Mouse (Mus musculus) embryonic facial prominence, embryonic 11.5 days (tissue): ENCODE measurements around the gene Spock1. TPM values are rescaled to one million over a fixed set of nuclear protein-coding genes. Genes with fewer than 3 reads are reported as not detected.

ENCODE experiments used
- ATAC-seq: fragments of 200-750 bp; cut with Nextera tagmentation; replicated peaks from 2 replicates; pipeline ENCODE4 v1.8.0; 2017; ENCODE audit warnings: low read depth; ENCODE audit not compliant: insufficient number of reproducible peaks, low FRiP score, low TSS enrichment
- DNase-seq: peaks from one replicate; pipeline ENCODE4 v3.0.0-alpha.2; 2015; ENCODE audit warnings: low spot score
- H3K27ac ChIP-seq: fragments of 300-500 bp; sonication (generic); replicated peaks from 2 replicates; pipeline ENCODE4 v1.5.1; 2014; ENCODE audit warnings: mild to moderate bottlenecking, low read depth, low read length, control low read depth
- H3K27me3 ChIP-seq: fragments of 300-500 bp; sonication (generic); 2 replicates; pipeline ENCODE4 v1.6.1; 2014; ENCODE audit warnings: mild to moderate bottlenecking, low read length, moderate library complexity, mixed read lengths; ENCODE audit not compliant: control insufficient read depth, insufficient read depth
- H3K36me3 ChIP-seq: fragments of 300-500 bp; sonication (generic); replicated peaks from 2 replicates; pipeline ENCODE4 v1.6.1; 2014; ENCODE audit warnings: low read depth, mild to moderate bottlenecking, low read length, moderate library complexity, mixed read lengths; ENCODE audit not compliant: control insufficient read depth, insufficient read depth
- H3K4me1 ChIP-seq: fragments of 300-500 bp; sonication (generic); 2 replicates; pipeline ENCODE4 v1.6.1; 2014; ENCODE audit warnings: low read length, mixed read lengths; ENCODE audit not compliant: control insufficient read depth, insufficient read depth
- H3K4me2 ChIP-seq: fragments of 300-500 bp; sonication (generic); 2 replicates; pipeline ENCODE4 v1.6.1; 2014; ENCODE audit warnings: low read depth, mild to moderate bottlenecking, control low read depth, low read length, moderate library complexity
- H3K4me3 ChIP-seq: fragments of 300-500 bp; sonication (generic); 2 replicates; pipeline ENCODE4 v1.5.1; 2014; ENCODE audit warnings: low read depth, low read length, control low read depth
- H3K9ac ChIP-seq: fragments of 300-500 bp; sonication (generic); replicated peaks from 2 replicates; pipeline ENCODE4 v1.6.1; 2014; ENCODE audit warnings: mild to moderate bottlenecking, control low read depth, low read length
- H3K9me3 ChIP-seq: fragments of 300-500 bp; sonication (generic); replicated peaks from 2 replicates; pipeline ENCODE4 v1.6.1; 2016; ENCODE audit warnings: mild to moderate bottlenecking, low read length, inconsistent platforms, mixed read lengths; ENCODE audit not compliant: control insufficient read depth
- WGBS: fragments of 180-500 bp; shearing (Covaris S2); extraction: QIAGEN DNeasy Blood & Tissue Kit; methylation state at CpG from one replicate; pipeline ENCODE4 v1.1.7; 2014; 5-methylcytosine and 5-hydroxymethylcytosine counted together
- polyA plus RNA-seq: library from polyadenylated mRNA; unstranded; fragments of >200 nt; fragmentation: Nextera tagmentation; extraction: Ambion mirVana; gene quantifications from 2 replicates; pipeline ENCODE4 v1.2.1, GENCODE M21; 2014

Gene Spock1
- polyA plus RNA-seq, 1 experiment from 2014 or later: 7.6 TPM

GRCm38 (mm10) chr13:57931376-57931775 is 23.2 kb upstream of the Spock1 start:
- WGBS: 46% methylated on average over 3 of the region's 3 CpGs
- H3K9me3 ChIP-seq: no peaks in the 10 kb centered on the region
- H3K36me3 ChIP-seq: no peaks in the 10 kb centered on the region
- H3K4me2 ChIP-seq: no peak overlapping the region
- no peak overlapping the region for H3K4me3 ChIP-seq
- DNase-seq: no peak
- no peaks in the 10 kb centered on the region for H3K27me3 ChIP-seq
- H3K27ac ChIP-seq: peak overlapping the region; percentile 44; the same call in 1 of the 2 replicates
- peaks cover 3% of the 10 kb centered on the region; the same call in 1 of the 2 replicates for H3K4me1 ChIP-seq
- H3K9ac ChIP-seq: no peak overlapping the region
- no peak for ATAC-seq

- Histone ChIP-seq H3K27me3 (no peaks in the 10 kb centered on the region), H3K27ac (peak overlapping the region; percentile 44; the same call in 1 of the 2 replicates), H3K36me3 (no peaks in the 10 kb centered on the region), H3K4me2 (no peak overlapping the region), H3K9me3 (no peaks in the 10 kb centered on the region), H3K9ac (no peak overlapping the region), H3K4me1 (peaks cover 3% of the 10 kb centered on the region; the same call in 1 of the 2 replicates), H3K4me3 (no peak overlapping the region)
- WGBS: 38% methylated on average over 5 of the region's 5 CpGs
- DNase-seq (no peak), ATAC-seq (no peak)
Measured at GRCm38 (mm10) chr13:57930720-57931119, 22.6 kb upstream of the Spock1 start.

- H3K9me3 ChIP-seq: no peaks in the 10 kb centered on the region
- H3K9ac ChIP-seq: no peak overlapping the region
- WGBS: 23% methylated on average over 2 of the region's 2 CpGs
- DNase-seq (peak; percentile 76), ATAC-seq (peak; percentile 85)
- H3K36me3 ChIP-seq: no peaks in the 10 kb centered on the region
- peak overlapping the region; percentile 8 for H3K27ac ChIP-seq
- H3K27me3 ChIP-seq: no peaks in the 10 kb centered on the region
- no peak overlapping the region for H3K4me2 ChIP-seq
- no peak overlapping the region for H3K4me3 ChIP-seq
- peaks cover 3% of the 10 kb centered on the region; the same call in 1 of the 2 replicates for H3K4me1 ChIP-seq
Measured at GRCm38 (mm10) chr13:57930283-57930682, 22.2 kb upstream of the Spock1 start.

GRCm38 (mm10) chr13:57919947-57920346 is 11.8 kb upstream of the Spock1 start:
- no peak for ATAC-seq
- WGBS: 94% methylated on average over 4 of the region's 4 CpGs
- no peak overlapping the region for H3K4me2 ChIP-seq

GRCm38 (mm10) chr13:57911171-57911570 is 3.0 kb upstream of the Spock1 start:
- Histone ChIP-seq H3K9ac (no peak overlapping the region), H3K4me2 (no peak overlapping the region), H3K27me3 (peaks cover 19% of the 10 kb centered on the region), H3K27ac (no peak overlapping the region), H3K36me3 (no peaks in the 10 kb centered on the region), H3K4me1 (peaks cover 5% of the 10 kb centered on the region; the same call in 1 of the 2 replicates), H3K4me3 (no peak overlapping the region), H3K9me3 (no peaks in the 10 kb centered on the region)
- no peak for ATAC-seq
- WGBS: 86% methylated on average over 9 of the region's 9 CpGs
- no peak for DNase-seq

More at GRCm38 (mm10) chr13:57919947-57920346, 11.8 kb upstream of the Spock1 start:
- no peak overlapping the region for H3K27ac ChIP-seq
- H3K4me3 ChIP-seq: no peak overlapping the region
- H3K9ac ChIP-seq: no peak overlapping the region
- no peaks in the 10 kb centered on the region for H3K36me3 ChIP-seq
- H3K27me3 ChIP-seq: no peaks in the 10 kb centered on the region
- no peak for DNase-seq
- H3K9me3 ChIP-seq: no peaks in the 10 kb centered on the region
- no peaks in the 10 kb centered on the region for H3K4me1 ChIP-seq

GRCm38 (mm10) chr13:57907428-57908265 is 485 bp downstream of the Spock1 start:
- DNase-seq: no peak
- H3K27ac ChIP-seq: no peak overlapping the region
- ATAC-seq: 0 out of 2 replicates have a peak, but pooled peaks have one; percentile 35
- H3K4me1 ChIP-seq: peaks cover 5% of the 10 kb centered on the region; the same call in 1 of the 2 replicates
- no peaks in the 10 kb centered on the region for H3K36me3 ChIP-seq
- H3K4me3 ChIP-seq: peak overlapping the region; percentile 42
- WGBS: 2% methylated on average over 60 of the region's 60 CpGs
- H3K27me3 ChIP-seq: peaks cover 23% of the 10 kb centered on the region
- peak overlapping the region; percentile 39 for H3K9ac ChIP-seq
- peak overlapping the region; percentile 83 for H3K4me2 ChIP-seq
- H3K9me3 ChIP-seq: no peaks in the 10 kb centered on the region

GRCm38 (mm10) chr13:57894597-57894996 is 13.5 kb downstream of the Spock1 start:
- DNase-seq (peak; percentile 86), ATAC-seq (0 out of 2 replicates have a peak, but pooled peaks have one; percentile 14)
- no peak overlapping the region for H3K9ac ChIP-seq
- H3K27me3 ChIP-seq: no peaks in the 10 kb centered on the region
- H3K4me1 ChIP-seq: peaks cover 5% of the 10 kb centered on the region
- no peak overlapping the region for H3K4me2 ChIP-seq
- H3K36me3 ChIP-seq: no peaks in the 10 kb centered on the region
- WGBS: 39% methylated on average over 8 of the region's 8 CpGs
- H3K9me3 ChIP-seq: no peaks in the 10 kb centered on the region
- H3K27ac ChIP-seq: 0 out of 2 replicates have a peak overlapping the region, but pooled peaks have one; percentile 35
- H3K4me3 ChIP-seq: no peak overlapping the region

- ATAC-seq (no peak), DNase-seq (no peak)
- Histone ChIP-seq H3K9ac (no peak overlapping the region), H3K4me3 (no peak overlapping the region), H3K9me3 (no peaks in the 10 kb centered on the region), H3K4me2 (no peak overlapping the region), H3K4me1 (peaks cover 6% of the 10 kb centered on the region), H3K27ac (no peak overlapping the region), H3K36me3 (no peaks in the 10 kb centered on the region), H3K27me3 (no peaks in the 10 kb centered on the region)
- WGBS: 66% methylated on average over 9 of the region's 9 CpGs
Measured at GRCm38 (mm10) chr13:57889708-57890107, 18.4 kb downstream of the Spock1 start.
